Comparison of ENCODE assay signal across 7 mouse cellular contexts in genomic region chr13:48273451-48274069, GRCm38 (mm10). TPM values are rescaled to one million over a fixed set of nuclear protein-coding genes. Genes with fewer than 3 reads are reported as not detected.
A peak's percentile ranks its signal among the peaks of the same experiment; 100 is the strongest.
DNase-seq lines count a peak whose midpoint lies in the region; ATAC-seq lines count a peak whose summit lies in the region.

No protein-coding gene starts in this region.

- 0 out of 2 replicates have a peak overlapping the region, but pooled peaks have one; percentile 37 for H3K9ac ChIP-seq in limb, embryonic 12.5 days (replicated peaks)
- H3K9ac ChIP-seq in midbrain, embryonic 15.5 days: no peak overlapping the region

- peaks cover 3% of the 10 kb centered on the region for H3K4me1 ChIP-seq in limb, embryonic 12.5 days (replicated peaks)
- H3K4me1 ChIP-seq in midbrain, embryonic 15.5 days: peaks cover 29% of the 10 kb centered on the region

- H3K9me3 ChIP-seq in limb, embryonic 12.5 days: no peaks in the 10 kb centered on the region
- no peaks in the 10 kb centered on the region for H3K9me3 ChIP-seq in midbrain, embryonic 15.5 days

- H3K36me3 ChIP-seq in limb, embryonic 12.5 days: no peaks in the 10 kb centered on the region
- no peaks in the 10 kb centered on the region for H3K36me3 ChIP-seq in midbrain, embryonic 15.5 days (replicated peaks)

- peak overlapping the region; percentile 59 for H3K4me2 ChIP-seq in limb, embryonic 12.5 days
- peak overlapping the region; percentile 42 for H3K4me2 ChIP-seq in midbrain, embryonic 15.5 days

- peak; percentile 66; the same call in 1 of the 2 replicates for ATAC-seq in limb, embryonic 12.5 days (ENCODE audit: insufficient number of reproducible peaks, insufficient read depth, low FRiP score, low TSS enrichment, low read depth)
- peak; percentile 69; the same call in 1 of the 2 replicates for ATAC-seq in midbrain, embryonic 15.5 days (replicated peaks)

- H3K4me3 ChIP-seq in limb, embryonic 12.5 days (replicated peaks): peak overlapping the region; percentile 27
- no peak overlapping the region for H3K4me3 ChIP-seq in midbrain, embryonic 15.5 days

- 8% methylated on average over 15 of the region's 15 CpGs for WGBS in limb, embryonic 12.5 days
- WGBS in midbrain, embryonic 15.5 days: 4% methylated on average over 15 of the region's 15 CpGs

- H3K27me3 ChIP-seq in limb, embryonic 12.5 days: peaks cover 11% of the 10 kb centered on the region
- no peaks in the 10 kb centered on the region for H3K27me3 ChIP-seq in midbrain, embryonic 15.5 days (replicated peaks)

- H3K27ac ChIP-seq in limb, embryonic 12.5 days: no peak overlapping the region
- no peak overlapping the region for H3K27ac ChIP-seq in midbrain, embryonic 15.5 days

- peak; percentile 28 for DNase-seq in adrenal gland, adult 8-10 months
- peak; percentile 83 for DNase-seq in embryo, embryonic 10.5 days (ENCODE audit: low spot score)
- peak; percentile 28 for DNase-seq in heart, adult 8-10 months (ENCODE audit: low spot score)
- peak; percentile 60 to 69 for DNase-seq in kidney, adult 8-10 months
- peak; percentile 25 to 39 for DNase-seq in urinary bladder, postnatal 36 days (ENCODE audit: low spot score in 2 of 2)

RNA-seq across cellular contexts. Expression of gene Id4, which starts 12.5 kb away (rescaled TPM):
- total RNA-seq in adrenal gland, adult 8-10 months (2022): 1 to 10 TPM; 1.1 to 2.4 (median 1.7) TPM
- total RNA-seq in heart, adult 8-10 months (2022): 1 to 10 TPM in 2 of 4 experiments, under 1 TPM in 2; 0.65 to 1.2 (median 1.0) TPM
- polyA plus RNA-seq in limb, embryonic 12.5 days (2016; fragmentation: Nextera tagmentation; extraction: Ambion mirVana): 8.4 and 9.8 TPM in 2 replicates
- 165 and 174 TPM in 2 replicates for polyA plus RNA-seq in midbrain, embryonic 15.5 days (2015; fragmentation: Nextera tagmentation; extraction: Ambion mirVana)

Comparison
In these comparisons a context has a peak if more than half of its experiments do, and no peak if none do; other contexts are left out.
1. DNase-seq: peak in every context shown above with its lines; median percentile 83 in embryo, embryonic 10.5 days; 64 in kidney, adult 8-10 months; 32 in urinary bladder, postnatal 36 days; 28 in adrenal gland, adult 8-10 months; 28 in heart, adult 8-10 months.